Mouse (Mus musculus): ENCODE measurements at regions not wholly inside any gene's neighbourhood (a gene's known extent, or its start where the extent isn't known, plus 50 kb on each side); places are given as distances from the start of the nearest gene placed in this dataset.
A peak's percentile ranks its signal among the peaks of the same experiment; 100 is the strongest.

DNA sequence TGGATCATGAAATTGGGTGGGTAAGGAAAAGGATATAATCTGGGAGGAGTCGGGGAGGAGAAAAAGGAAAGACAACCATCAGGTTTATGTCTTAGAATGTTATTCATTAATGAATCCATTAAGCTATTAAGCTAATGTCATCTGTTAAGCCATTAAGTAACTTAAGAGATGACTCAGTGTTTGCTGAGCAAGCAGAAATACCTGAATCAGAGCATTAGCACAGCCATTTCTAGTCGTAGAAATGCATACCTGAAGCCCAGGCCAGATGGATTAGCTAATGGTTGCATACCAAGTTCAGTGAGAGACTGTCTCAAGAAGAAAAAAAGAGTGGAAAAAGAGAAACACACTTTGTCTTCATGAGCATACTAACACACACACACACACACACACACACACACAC lies 244.0 kb upstream of the P2ry1 start:
- H3K27ac ChIP-seq (ENCODE audit: low read depth, low read length) = no peak overlapping the region
- ATAC-seq (replicated peaks; ENCODE audit: low FRiP score) (no peak), DNase-seq (ENCODE audit: low spot score) (no peak)
- H3K4me1 ChIP-seq (replicated peaks; ENCODE audit: control insufficient read depth, insufficient read depth, low read length) = no peaks in the 10 kb centered on the region
- H3K36me3 ChIP-seq (ENCODE audit: control insufficient read depth, insufficient read depth, low read length) = no peaks in the 10 kb centered on the region
- no peak overlapping the region for H3K4me2 ChIP-seq (ENCODE audit: low read depth, low read length, severe bottlenecking)
- no peaks in the 10 kb centered on the region for H3K9me3 ChIP-seq (ENCODE audit: control insufficient read depth, low read length)
- H3K9ac ChIP-seq (ENCODE audit: low read length) = no peak overlapping the region
- H3K4me3 ChIP-seq (ENCODE audit: low read depth, low read length) = no peak overlapping the region
- H3K27me3 ChIP-seq (ENCODE audit: control insufficient read depth, insufficient read depth, low read length) = no peaks in the 10 kb centered on the region
- WGBS = 81% methylated on average over 2 of the region's 2 CpGs

DNA sequence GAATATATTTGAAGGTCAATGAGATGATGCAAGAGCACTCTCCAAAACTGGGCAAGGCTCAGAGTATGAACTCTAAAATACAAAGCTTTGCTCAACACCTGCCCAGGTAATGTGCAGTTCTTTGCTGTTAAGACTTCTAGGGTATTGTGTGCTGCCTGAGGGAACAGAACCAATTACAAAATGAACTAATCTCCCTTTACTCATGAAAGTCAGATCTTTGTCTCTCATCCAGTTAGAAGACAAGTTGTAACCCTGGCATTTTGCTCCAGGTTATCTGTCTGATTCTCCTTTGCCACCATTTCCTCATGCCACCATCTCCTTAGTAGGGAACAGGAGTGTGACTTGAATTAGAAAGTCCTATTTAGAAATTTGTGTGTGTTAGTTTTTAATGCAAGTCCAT lies 243.5 kb upstream of the P2ry1 start:
- Histone ChIP-seq H3K4me2 (ENCODE audit: low read depth, low read length, severe bottlenecking) (no peak overlapping the region), H3K27ac (ENCODE audit: low read depth, low read length) (no peak overlapping the region), H3K9ac (ENCODE audit: low read length) (no peak overlapping the region), H3K9me3 (ENCODE audit: control insufficient read depth, low read length) (no peaks in the 10 kb centered on the region), H3K36me3 (ENCODE audit: control insufficient read depth, insufficient read depth, low read length) (no peaks in the 10 kb centered on the region), H3K4me3 (ENCODE audit: low read depth, low read length) (no peak overlapping the region), H3K4me1 (replicated peaks; ENCODE audit: control insufficient read depth, insufficient read depth, low read length) (no peaks in the 10 kb centered on the region), H3K27me3 (ENCODE audit: control insufficient read depth, insufficient read depth, low read length) (no peaks in the 10 kb centered on the region)
- DNase-seq (ENCODE audit: low spot score) (no peak), ATAC-seq (replicated peaks; ENCODE audit: low FRiP score) (no peak)

DNA sequence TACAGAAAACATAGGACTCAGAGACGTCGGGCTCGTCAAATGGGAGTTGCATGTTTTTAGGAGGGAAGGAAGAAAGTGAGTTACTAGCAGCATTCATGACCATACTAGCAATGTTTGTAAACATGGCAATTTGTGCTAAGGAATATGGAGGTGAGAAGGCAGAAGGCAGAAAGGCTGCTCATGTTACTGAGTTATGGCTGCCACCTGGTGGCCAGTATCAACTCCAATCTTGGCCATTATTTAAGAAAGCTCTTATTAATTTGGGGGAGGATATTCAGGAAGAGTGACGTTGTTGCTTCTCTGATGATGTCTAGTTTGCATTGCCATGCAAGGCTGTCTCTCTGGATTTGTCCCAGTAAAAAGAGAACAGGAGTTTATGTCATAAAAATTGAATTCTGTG lies 239.7 kb upstream of the P2ry1 start:
- no peak overlapping the region for H3K9ac ChIP-seq (ENCODE audit: low read length)
- H3K9me3 ChIP-seq (ENCODE audit: control insufficient read depth, low read length) = no peaks in the 10 kb centered on the region
- H3K27me3 ChIP-seq (ENCODE audit: control insufficient read depth, insufficient read depth, low read length) = no peaks in the 10 kb centered on the region
- no peaks in the 10 kb centered on the region for H3K4me1 ChIP-seq (replicated peaks; ENCODE audit: control insufficient read depth, insufficient read depth, low read length)
- H3K4me2 ChIP-seq (ENCODE audit: low read depth, low read length, severe bottlenecking) = no peak overlapping the region
- H3K27ac ChIP-seq (ENCODE audit: low read depth, low read length) = no peak overlapping the region
- H3K36me3 ChIP-seq (ENCODE audit: control insufficient read depth, insufficient read depth, low read length) = no peaks in the 10 kb centered on the region
- peak; percentile 49; the same call in 1 of the 2 replicates for ATAC-seq (replicated peaks; ENCODE audit: low FRiP score)
- no peak overlapping the region for H3K4me3 ChIP-seq (ENCODE audit: low read depth, low read length)
- DNase-seq (ENCODE audit: low spot score) = no peak
- WGBS = 72% methylated on average over 4 of the region's 4 CpGs

DNA sequence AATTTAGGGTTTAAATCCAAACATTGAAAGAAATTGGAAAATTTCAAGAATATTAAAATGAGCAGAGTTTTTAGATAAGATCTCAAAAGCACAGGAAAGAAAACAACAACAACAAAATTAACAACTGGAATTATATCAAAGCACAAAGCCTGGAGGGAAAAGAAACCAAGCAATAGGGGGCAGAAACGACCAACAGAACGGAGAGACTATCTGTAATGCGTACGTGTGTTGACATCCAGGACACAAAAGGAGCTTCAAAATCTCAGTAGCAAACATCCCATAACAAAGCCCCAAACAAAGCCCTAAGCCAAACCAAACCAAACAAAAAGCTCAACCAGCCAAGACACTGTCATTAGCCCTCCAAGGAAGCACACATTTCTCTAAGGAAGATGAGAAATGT lies 237.5 kb upstream of the P2ry1 start:
- Histone ChIP-seq H3K27me3 (ENCODE audit: control insufficient read depth, insufficient read depth, low read length) (no peaks in the 10 kb centered on the region), H3K9ac (ENCODE audit: low read length) (no peak overlapping the region), H3K4me2 (ENCODE audit: low read depth, low read length, severe bottlenecking) (no peak overlapping the region), H3K36me3 (ENCODE audit: control insufficient read depth, insufficient read depth, low read length) (no peaks in the 10 kb centered on the region), H3K4me3 (ENCODE audit: low read depth, low read length) (no peak overlapping the region), H3K9me3 (ENCODE audit: control insufficient read depth, low read length) (no peaks in the 10 kb centered on the region), H3K4me1 (replicated peaks; ENCODE audit: control insufficient read depth, insufficient read depth, low read length) (no peaks in the 10 kb centered on the region), H3K27ac (ENCODE audit: low read depth, low read length) (no peak overlapping the region)
- DNase-seq (ENCODE audit: low spot score) (no peak), ATAC-seq (replicated peaks; ENCODE audit: low FRiP score) (no peak)
- 52% methylated on average over 4 of the region's 4 CpGs for WGBS

DNA sequence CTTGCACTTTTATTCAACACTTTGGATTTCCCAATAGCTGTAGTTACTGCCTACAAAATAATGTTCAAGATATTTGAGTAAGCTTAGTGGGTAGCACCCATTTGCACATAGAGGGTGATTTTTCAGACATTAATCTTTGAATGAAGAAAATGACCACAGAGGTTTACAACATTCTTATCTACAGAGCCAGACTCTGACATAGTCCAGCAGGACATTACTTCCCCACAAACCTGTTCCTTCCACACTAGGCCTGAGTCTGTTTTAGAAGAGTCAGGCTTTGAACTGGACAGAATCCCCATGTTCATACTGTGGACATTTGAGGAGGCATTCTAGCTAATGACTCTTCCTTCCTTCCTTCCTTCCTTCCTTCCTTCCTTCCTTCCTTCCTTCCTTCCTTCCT lies 233.6 kb upstream of the P2ry1 start:
- no peaks in the 10 kb centered on the region for H3K36me3 ChIP-seq (ENCODE audit: control insufficient read depth, insufficient read depth, low read length)
- DNase-seq (ENCODE audit: low spot score) = no peak
- ATAC-seq (replicated peaks; ENCODE audit: low FRiP score) = no peak
- H3K9ac ChIP-seq (ENCODE audit: low read length) = no peak overlapping the region
- H3K27me3 ChIP-seq (ENCODE audit: control insufficient read depth, insufficient read depth, low read length) = no peaks in the 10 kb centered on the region
- H3K4me3 ChIP-seq (ENCODE audit: low read depth, low read length) = no peak overlapping the region
- no peaks in the 10 kb centered on the region for H3K9me3 ChIP-seq (ENCODE audit: control insufficient read depth, low read length)
- H3K4me2 ChIP-seq (ENCODE audit: low read depth, low read length, severe bottlenecking) = no peak overlapping the region
- no peak overlapping the region for H3K27ac ChIP-seq (ENCODE audit: low read depth, low read length)
- H3K4me1 ChIP-seq (replicated peaks; ENCODE audit: control insufficient read depth, insufficient read depth, low read length) = no peaks in the 10 kb centered on the region

DNA sequence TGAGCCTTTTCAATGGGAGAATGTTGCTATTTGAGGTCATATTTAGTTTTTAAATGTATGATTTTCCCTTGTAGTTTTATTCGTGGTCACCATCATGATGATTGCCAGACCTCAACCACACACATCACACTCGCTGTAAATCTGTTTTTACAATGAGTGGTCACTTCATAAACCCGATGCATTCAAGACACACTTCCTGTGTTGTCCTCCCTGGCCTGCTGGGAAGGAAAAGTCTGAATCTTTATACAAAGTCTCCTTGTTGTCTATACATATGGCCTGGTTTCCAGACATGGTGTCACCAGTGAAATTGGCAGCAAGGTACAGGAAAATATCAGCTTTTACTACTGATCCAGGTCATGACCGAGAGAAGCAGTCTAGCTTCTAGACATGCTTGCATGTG lies 230.7 kb upstream of the P2ry1 start:
- Histone ChIP-seq H3K9ac (ENCODE audit: low read length) (no peak overlapping the region), H3K9me3 (ENCODE audit: control insufficient read depth, low read length) (no peaks in the 10 kb centered on the region), H3K36me3 (ENCODE audit: control insufficient read depth, insufficient read depth, low read length) (no peaks in the 10 kb centered on the region), H3K4me2 (ENCODE audit: low read depth, low read length, severe bottlenecking) (no peak overlapping the region), H3K4me3 (ENCODE audit: low read depth, low read length) (no peak overlapping the region), H3K27ac (ENCODE audit: low read depth, low read length) (no peak overlapping the region), H3K4me1 (replicated peaks; ENCODE audit: control insufficient read depth, insufficient read depth, low read length) (no peaks in the 10 kb centered on the region), H3K27me3 (ENCODE audit: control insufficient read depth, insufficient read depth, low read length) (no peaks in the 10 kb centered on the region)
- DNase-seq (ENCODE audit: low spot score) (no peak), ATAC-seq (replicated peaks; ENCODE audit: low FRiP score) (no peak)
- WGBS = 83% methylated on average over 4 of the region's 4 CpGs

DNA sequence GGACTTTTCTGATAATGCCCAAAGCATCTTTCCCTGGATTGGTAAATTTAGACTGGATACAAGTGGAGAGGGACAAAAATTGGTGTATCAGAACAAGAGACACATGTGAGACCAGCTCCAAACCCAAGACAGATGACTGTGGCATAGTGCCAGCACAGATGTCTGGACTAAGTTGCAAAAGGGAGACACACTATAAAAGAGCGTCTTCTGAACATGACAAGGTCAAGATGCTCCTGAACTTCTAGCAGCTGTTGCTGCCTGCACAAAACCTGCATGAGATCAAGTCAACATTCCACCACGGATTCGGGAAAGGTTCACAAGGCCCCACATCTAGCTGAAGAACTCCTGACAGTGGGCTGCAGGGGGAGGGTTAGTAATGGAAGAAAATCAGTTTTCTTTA lies 229.2 kb upstream of the P2ry1 start:
- no peaks in the 10 kb centered on the region for H3K27me3 ChIP-seq (ENCODE audit: control insufficient read depth, insufficient read depth, low read length)
- no peak overlapping the region for H3K4me3 ChIP-seq (ENCODE audit: low read depth, low read length)
- no peak overlapping the region for H3K9ac ChIP-seq (ENCODE audit: low read length)
- DNase-seq (ENCODE audit: low spot score) = no peak
- H3K9me3 ChIP-seq (ENCODE audit: control insufficient read depth, low read length) = no peaks in the 10 kb centered on the region
- 92% methylated on average over 3 of the region's 3 CpGs for WGBS
- no peaks in the 10 kb centered on the region for H3K4me1 ChIP-seq (replicated peaks; ENCODE audit: control insufficient read depth, insufficient read depth, low read length)
- H3K36me3 ChIP-seq (ENCODE audit: control insufficient read depth, insufficient read depth, low read length) = no peaks in the 10 kb centered on the region
- no peak for ATAC-seq (replicated peaks; ENCODE audit: low FRiP score)
- no peak overlapping the region for H3K27ac ChIP-seq (ENCODE audit: low read depth, low read length)
- H3K4me2 ChIP-seq (ENCODE audit: low read depth, low read length, severe bottlenecking) = no peak overlapping the region

DNA sequence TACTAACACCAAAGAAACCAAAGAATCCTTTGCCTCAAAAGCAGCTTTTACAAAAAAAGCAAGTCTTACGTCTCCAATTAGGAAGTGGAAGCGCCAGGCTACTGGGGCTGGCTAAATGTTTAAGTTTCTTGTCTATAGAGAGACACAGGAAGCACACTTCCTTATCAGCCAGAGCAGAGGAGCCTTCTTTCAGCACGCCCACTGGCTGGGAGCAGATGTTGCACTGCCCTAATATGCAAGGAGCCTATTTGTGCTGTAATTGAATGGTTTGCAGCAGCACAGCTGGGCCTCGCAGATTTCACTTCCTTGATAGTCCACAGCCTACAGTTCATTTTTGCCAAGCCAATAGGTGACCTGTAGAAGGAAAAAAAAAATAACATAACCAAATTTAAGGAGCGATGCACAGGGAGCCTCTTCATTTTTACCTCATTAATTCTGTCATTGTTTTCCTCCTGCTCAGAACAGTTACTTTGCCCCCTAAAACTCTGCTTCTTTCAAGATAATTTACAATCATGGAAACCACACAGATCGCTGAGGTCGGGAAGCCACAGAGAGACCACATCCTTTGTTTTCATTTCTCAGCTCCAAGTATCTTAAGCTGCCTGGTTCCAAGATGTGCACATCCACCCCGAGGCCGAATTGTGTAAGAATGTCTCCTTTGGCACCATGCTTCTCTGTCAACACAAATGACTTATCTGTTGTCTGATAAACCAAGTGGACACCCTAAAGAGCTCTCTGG lies 217.3 kb upstream of the P2ry1 start:
- Histone ChIP-seq H3K9me3 (ENCODE audit: control insufficient read depth, low read length) (no peaks in the 10 kb centered on the region), H3K4me2 (ENCODE audit: low read depth, low read length, severe bottlenecking) (no peak overlapping the region), H3K4me3 (ENCODE audit: low read depth, low read length) (no peak overlapping the region), H3K27me3 (ENCODE audit: control insufficient read depth, insufficient read depth, low read length) (no peaks in the 10 kb centered on the region), H3K27ac (ENCODE audit: low read depth, low read length) (no peak overlapping the region), H3K36me3 (ENCODE audit: control insufficient read depth, insufficient read depth, low read length) (no peaks in the 10 kb centered on the region), H3K9ac (ENCODE audit: low read length) (no peak overlapping the region), H3K4me1 (replicated peaks; ENCODE audit: control insufficient read depth, insufficient read depth, low read length) (no peaks in the 10 kb centered on the region)
- ATAC-seq (replicated peaks; ENCODE audit: low FRiP score) (peak; percentile 71), DNase-seq (ENCODE audit: low spot score) (peak; percentile 54)
- WGBS = 73% methylated on average over 9 of the region's 9 CpGs

DNA sequence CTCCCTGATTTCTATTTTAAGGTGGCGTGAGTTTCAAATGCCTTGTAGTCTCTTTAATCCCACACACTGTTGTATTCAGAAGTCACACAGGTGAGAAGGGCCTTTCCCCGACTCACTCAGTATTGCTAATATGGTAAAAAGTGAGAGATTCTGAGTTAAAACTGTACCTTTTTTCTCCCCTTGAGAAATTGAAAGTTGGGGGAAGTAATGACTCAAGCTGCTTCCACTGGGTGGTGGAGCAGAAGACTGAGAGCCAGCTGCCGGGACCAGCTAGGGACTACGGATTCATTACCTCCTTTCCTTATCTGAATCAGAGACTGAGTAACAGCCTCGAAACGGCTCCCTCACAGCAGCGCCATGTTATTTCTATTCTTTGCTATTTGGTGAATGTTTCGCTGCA lies 214.6 kb upstream of the P2ry1 start:
- ATAC-seq (replicated peaks; ENCODE audit: low FRiP score) (no peak), DNase-seq (ENCODE audit: low spot score) (no peak)
- Histone ChIP-seq H3K36me3 (ENCODE audit: control insufficient read depth, insufficient read depth, low read length) (no peaks in the 10 kb centered on the region), H3K27me3 (ENCODE audit: control insufficient read depth, insufficient read depth, low read length) (no peaks in the 10 kb centered on the region), H3K9me3 (ENCODE audit: control insufficient read depth, low read length) (no peaks in the 10 kb centered on the region), H3K27ac (ENCODE audit: low read depth, low read length) (no peak overlapping the region), H3K4me3 (ENCODE audit: low read depth, low read length) (no peak overlapping the region), H3K9ac (ENCODE audit: low read length) (no peak overlapping the region), H3K4me1 (replicated peaks; ENCODE audit: control insufficient read depth, insufficient read depth, low read length) (no peaks in the 10 kb centered on the region), H3K4me2 (ENCODE audit: low read depth, low read length, severe bottlenecking) (no peak overlapping the region)
- 90% methylated on average over 8 of the region's 8 CpGs for WGBS

Measured in forebrain, embryonic 11.5 days (tissue).